In genomic region chr13:32850668-32851404, GRCm38 (mm10) we compare ENCODE assay signal across 8 mouse cellular contexts. TPM values are rescaled to one million over a fixed set of nuclear protein-coding genes. Genes with fewer than 3 reads are reported as not detected.
A peak's percentile ranks its signal among the peaks of the same experiment; 100 is the strongest.
DNase-seq lines count a peak whose midpoint lies in the region; ATAC-seq and TF ChIP-seq lines count a peak whose summit lies in the region.

TSS of gene Serpinb1a (minus strand) at chr13:32851185.

- H3K79me3 ChIP-seq in C2C12 (ENCODE audit: low read depth): no peaks in the 10 kb centered on the region

- no peaks in the 10 kb centered on the region for H3K9me3 ChIP-seq in heart, embryonic 13.5 days
- H3K9me3 ChIP-seq in limb, embryonic 10.5 days (replicated peaks): no peaks in the 10 kb centered on the region
- H3K9me3 ChIP-seq in midbrain, embryonic 16.5 days (replicated peaks; ENCODE audit: control insufficient read depth, low read length, poor library complexity, severe bottlenecking): no peaks in the 10 kb centered on the region
- H3K9me3 ChIP-seq in midbrain, embryonic 13.5 days: no peaks in the 10 kb centered on the region

- H3K9ac ChIP-seq in heart, embryonic 13.5 days: no peak within 1 kb of the TSS
- H3K9ac ChIP-seq in midbrain, embryonic 16.5 days (ENCODE audit: low read depth, low read length): no peak within 1 kb of the TSS
- no peak within 1 kb of the TSS for H3K9ac ChIP-seq in midbrain, embryonic 13.5 days (replicated peaks)

- H3K4me2 ChIP-seq in heart, embryonic 13.5 days: peak within 1 kb of the TSS; percentile 32
- no peak within 1 kb of the TSS for H3K4me2 ChIP-seq in midbrain, embryonic 16.5 days (ENCODE audit: low read length)
- H3K4me2 ChIP-seq in midbrain, embryonic 13.5 days (replicated peaks): no peak within 1 kb of the TSS

- no peaks in the 10 kb centered on the region for H3K79me2 ChIP-seq in C2C12 (ENCODE audit: control insufficient read depth, insufficient read depth)

- H3K4me1 ChIP-seq in heart, embryonic 13.5 days: peaks cover 20% of the 10 kb centered on the region
- H3K4me1 ChIP-seq in limb, embryonic 10.5 days: peaks cover 13% of the 10 kb centered on the region
- H3K4me1 ChIP-seq in midbrain, embryonic 16.5 days (ENCODE audit: control insufficient read depth, insufficient read depth, low read length): no peaks in the 10 kb centered on the region
- peaks cover 10% of the 10 kb centered on the region for H3K4me1 ChIP-seq in midbrain, embryonic 13.5 days (replicated peaks)

- H3K27ac ChIP-seq in heart, embryonic 13.5 days (replicated peaks): 0 out of 2 replicates have a peak within 1 kb of the TSS, but pooled peaks have one; percentile 3
- no peak within 1 kb of the TSS for H3K27ac ChIP-seq in limb, embryonic 10.5 days
- no peak within 1 kb of the TSS for H3K27ac ChIP-seq in midbrain, embryonic 16.5 days (ENCODE audit: low read length)
- no peak within 1 kb of the TSS for H3K27ac ChIP-seq in midbrain, embryonic 13.5 days

- no peak for ATAC-seq in heart, embryonic 13.5 days (ENCODE audit: extremely low read depth, insufficient number of reproducible peaks, low FRiP score, low TSS enrichment)
- peak; percentile 84 for ATAC-seq in megakaryocyte progenitor cell, adult 5-6 weeks (replicated peaks; ENCODE audit: poor library complexity)
- ATAC-seq in midbrain, embryonic 16.5 days: no peak
- no peak for ATAC-seq in midbrain, embryonic 13.5 days

- TF ChIP-seq CTCF in C2C12 (IDR thresholded peaks at IDR 0.05; ENCODE audit: control insufficient read depth, insufficient read depth, insufficient read length): no peak

- no peak within 1 kb of the TSS for H3K4me3 ChIP-seq in C2C12 (ENCODE audit: insufficient read depth, poor library complexity, severe bottlenecking)
- no peak within 1 kb of the TSS for H3K4me3 ChIP-seq in heart, embryonic 13.5 days
- H3K4me3 ChIP-seq in limb, embryonic 10.5 days: no peak within 1 kb of the TSS
- H3K4me3 ChIP-seq in midbrain, embryonic 16.5 days (ENCODE audit: low read depth, low read length): no peak within 1 kb of the TSS
- H3K4me3 ChIP-seq in midbrain, embryonic 13.5 days (replicated peaks): no peak within 1 kb of the TSS

- 45% methylated on average over 10 of the region's 10 CpGs for WGBS in heart, embryonic 13.5 days
- 53% methylated on average over 10 of the region's 10 CpGs for WGBS in limb, embryonic 10.5 days
- WGBS in midbrain, embryonic 16.5 days: 71% methylated on average over 10 of the region's 10 CpGs
- WGBS in midbrain, embryonic 13.5 days: 71% methylated on average over 10 of the region's 10 CpGs

- DNase-seq in adrenal gland, postnatal 14 days: peak; percentile 84
- peak; percentile 39 for DNase-seq in limb, embryonic 10.5 days (ENCODE audit: low spot score)
- peak; percentile 39 for DNase-seq in urinary bladder, postnatal 25 days (ENCODE audit: low spot score)

- no peak within 1 kb of the TSS for H3ac ChIP-seq in C2C12 (ENCODE audit: control insufficient read depth, insufficient read length, low read depth)

- H3K27me3 ChIP-seq in C2C12 (ENCODE audit: control insufficient read depth, insufficient read depth, insufficient read length): no peaks in the 10 kb centered on the region
- no peaks in the 10 kb centered on the region for H3K27me3 ChIP-seq in heart, embryonic 13.5 days (replicated peaks)
- H3K27me3 ChIP-seq in limb, embryonic 10.5 days (ENCODE audit: low read depth, poor library complexity, severe bottlenecking): no peaks in the 10 kb centered on the region
- H3K27me3 ChIP-seq in midbrain, embryonic 16.5 days (ENCODE audit: control insufficient read depth, insufficient read depth, low read depth, low read length): peaks cover 3% of the 10 kb centered on the region
- peaks cover 34% of the 10 kb centered on the region for H3K27me3 ChIP-seq in midbrain, embryonic 13.5 days

- H3K36me3 ChIP-seq in C2C12 (ENCODE audit: control insufficient read depth, insufficient read depth): no peaks in the 10 kb centered on the region
- no peaks in the 10 kb centered on the region for H3K36me3 ChIP-seq in heart, embryonic 13.5 days
- H3K36me3 ChIP-seq in limb, embryonic 10.5 days: no peaks in the 10 kb centered on the region
- no peaks in the 10 kb centered on the region for H3K36me3 ChIP-seq in midbrain, embryonic 16.5 days (ENCODE audit: control insufficient read depth, insufficient read depth, low read length)
- no peaks in the 10 kb centered on the region for H3K36me3 ChIP-seq in midbrain, embryonic 13.5 days

TF ChIP-seq in C2C12, 6 proteins besides CTCF, POLR2A, EP300 and RAD21:
- TF ChIP-seq FOSL1 (IDR thresholded peaks at IDR 0.05; ENCODE audit: insufficient read depth, low read length, poor library complexity, severe bottlenecking) (no peak), MYOD1 (IDR thresholded peaks at IDR 0.05; ENCODE audit: control insufficient read depth, insufficient read length, low read depth) (peak; percentile 9)

RNA-seq across cellular contexts. Expression of gene Serpinb1a, which starts in this region (rescaled TPM):
- 5.7 TPM for polyA plus RNA-seq in C2C12 (2012; fragmentation: generic; extraction: Trizol)
- 65.7 and 67.1 TPM in 2 replicates for total RNA-seq in adrenal gland, postnatal 14 days (2021)
- 4.8 and 6.3 TPM in 2 replicates for polyA plus RNA-seq in heart, embryonic 13.5 days (2015; fragmentation: Nextera tagmentation; extraction: Ambion mirVana)
- polyA plus RNA-seq in limb, embryonic 10.5 days (2016; fragmentation: Nextera tagmentation; extraction: Ambion mirVana): 0.46 and 2.1 TPM in 2 replicates
- total RNA-seq in megakaryocyte progenitor cell, adult 5-6 weeks (2015): 432 and 510 TPM in 2 replicates
- total RNA-seq in megakaryocyte progenitor cell, adult 5-6 weeks (2017): 500 and 560 TPM in 2 replicates
- polyA plus RNA-seq in midbrain, embryonic 16.5 days (2015; fragmentation: Nextera tagmentation; extraction: Ambion mirVana): 1.7 and 2.3 TPM in 2 replicates
- 2.6 and 3.5 TPM in 2 replicates for polyA plus RNA-seq in midbrain, embryonic 13.5 days (2015; fragmentation: Nextera tagmentation; extraction: Ambion mirVana)
